Mouse (Mus musculus): ENCODE data around the gene Cflar.

The Cflar gene

GRCm38 (mm10) chr1:58712076-58713061 lies 1.1 kb downstream of the Cflar start:
- no peak for DNase-seq (ENCODE audit: low spot score in 2 of 2)

GRCm38 (mm10) chr1:58713081-58713892 lies 2.0 kb downstream of the Cflar start:
- DNase-seq (ENCODE audit: low spot score in 2 of 2) = no peak

DNA sequence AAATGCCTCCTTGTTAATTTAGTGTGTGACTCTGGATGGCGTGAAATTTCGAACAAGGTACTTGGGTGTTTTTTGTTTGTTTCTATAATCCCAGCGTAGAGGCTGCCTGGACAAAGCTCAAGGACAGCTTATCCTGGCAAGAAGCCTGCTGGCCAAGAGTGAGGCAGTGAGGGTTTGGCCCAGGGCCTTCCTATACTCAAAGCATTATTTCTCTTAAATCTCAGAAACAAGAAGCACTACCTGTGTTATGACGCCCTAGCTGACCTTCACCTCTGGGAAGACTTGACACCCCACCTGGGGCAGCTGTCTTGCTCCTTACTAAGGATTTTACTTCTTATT lies 2.6 kb downstream of the Cflar start:
- DNase-seq (ENCODE audit: low spot score in 2 of 2) = no peak

GRCm38 (mm10) chr1:58714361-58714760 lies 3.1 kb downstream of the Cflar start:
- no peak for DNase-seq (ENCODE audit: low spot score in 2 of 2)

- DNase-seq (ENCODE audit: low spot score in 2 of 2) = no peak
These were observed 4.2 kb downstream of the Cflar start for GRCm38 (mm10) chr1:58715536-58715935.

DNA sequence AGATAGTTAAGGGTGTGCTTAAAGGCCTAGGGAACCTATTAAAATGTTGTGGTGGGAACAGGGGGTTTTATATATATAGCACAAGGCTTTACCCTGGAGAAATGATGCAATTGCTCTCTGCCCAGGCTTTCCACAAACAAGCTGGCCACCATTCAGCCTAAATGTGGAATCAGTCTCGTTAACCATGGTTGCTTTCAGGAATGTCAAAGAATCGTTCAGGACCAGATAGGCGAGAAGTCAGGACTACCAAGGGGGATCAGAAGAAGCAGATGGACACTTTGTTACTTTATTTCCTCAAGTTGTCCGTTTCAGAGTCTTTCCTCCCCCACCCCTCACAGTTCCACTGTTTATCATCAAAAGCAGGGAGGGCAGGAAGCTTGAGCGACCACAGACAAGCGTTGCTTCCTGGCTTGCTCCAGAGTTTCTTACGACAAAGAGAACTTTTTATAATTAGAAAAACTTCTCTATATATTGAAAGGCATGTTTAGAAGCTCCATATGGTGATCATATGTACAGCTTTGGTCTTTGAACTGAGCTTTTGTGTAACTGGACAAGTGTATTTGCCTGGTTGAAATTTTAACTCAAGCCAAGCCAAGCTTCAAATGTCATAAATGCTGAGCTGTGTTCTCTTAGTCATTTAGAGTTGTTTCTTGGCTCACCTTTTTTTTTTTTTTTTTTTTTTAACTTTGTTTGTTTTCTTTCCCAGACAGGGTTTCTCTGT lies 5.0 kb downstream of the Cflar start:
- no peak for DNase-seq (ENCODE audit: low spot score in 2 of 2)

DNA sequence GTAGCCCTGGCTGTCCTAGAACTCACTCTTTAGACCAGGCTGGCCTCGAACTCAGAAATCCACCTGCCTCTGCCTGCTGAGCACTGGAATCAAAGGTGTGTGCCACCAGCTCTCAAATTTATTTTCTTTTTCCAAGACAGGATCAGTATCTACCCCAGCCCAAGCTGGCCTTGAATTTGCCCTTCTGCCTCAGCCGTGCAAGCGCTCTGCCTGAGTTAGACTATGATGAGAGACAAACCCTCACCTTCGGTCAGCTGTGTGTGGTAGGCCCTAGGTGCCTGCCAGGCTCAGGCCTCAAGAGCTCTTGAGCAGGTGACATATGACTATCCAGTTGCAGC lies 5.5 kb downstream of the Cflar start:
- DNase-seq (ENCODE audit: low spot score in 2 of 2) = no peak

- no peak for DNase-seq (ENCODE audit: low spot score in 2 of 2)
These were observed 6.4 kb downstream of the Cflar start for GRCm38 (mm10) chr1:58717589-58718270.

DNA sequence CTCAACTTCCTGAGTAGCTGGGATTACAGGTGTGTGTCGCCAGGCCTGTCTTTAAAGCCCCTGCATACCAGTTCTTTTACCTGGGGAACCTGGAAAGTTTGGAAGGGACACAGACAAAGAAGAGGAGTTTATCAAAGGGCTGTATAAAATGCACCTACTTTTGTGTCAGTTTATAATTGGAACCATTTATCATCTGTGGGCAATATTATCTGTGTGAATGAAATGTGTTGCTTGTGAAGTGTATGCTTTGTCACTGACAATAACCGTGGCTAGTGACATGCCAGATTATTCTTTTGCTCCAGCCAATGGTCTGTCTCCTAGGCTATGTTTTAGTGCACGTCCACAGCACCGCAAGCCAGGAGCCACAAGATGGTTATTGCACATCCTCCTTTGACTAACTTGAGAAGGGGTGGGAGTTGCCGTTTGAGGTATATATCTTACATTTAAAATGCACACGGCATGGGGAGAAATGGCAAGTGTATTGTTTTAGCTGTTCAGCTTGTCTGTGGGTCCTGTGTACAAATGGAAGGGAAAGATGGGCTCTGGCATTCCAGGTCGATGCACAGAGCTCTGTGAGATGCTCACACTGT lies 8.1 kb downstream of the Cflar start:
- no peak for DNase-seq (ENCODE audit: low spot score in 2 of 2)

GRCm38 (mm10) chr1:58720090-58720489 lies 8.8 kb downstream of the Cflar start:
- DNase-seq (ENCODE audit: low spot score in 2 of 2) = no peak

DNA sequence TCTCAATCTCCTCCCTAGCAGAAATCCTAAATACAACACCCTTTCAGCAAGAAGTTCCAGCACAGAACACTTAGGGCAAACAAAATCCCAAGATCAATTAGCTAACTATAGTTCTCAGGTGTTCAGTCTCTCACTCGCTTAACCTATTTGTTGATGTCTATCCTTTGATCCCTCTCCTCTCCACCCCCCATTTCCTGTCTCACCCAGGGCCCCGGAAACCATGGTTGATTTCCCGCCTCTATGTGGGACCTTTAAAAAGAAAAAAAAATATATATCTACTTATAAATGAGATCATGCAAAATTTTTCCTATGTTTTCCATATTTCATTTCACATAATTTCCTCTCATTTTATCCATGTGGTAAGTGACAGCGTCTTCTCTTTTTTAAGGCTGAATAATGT lies 9.7 kb downstream of the Cflar start:
- DNase-seq (ENCODE audit: low spot score in 2 of 2) = no peak

DNA sequence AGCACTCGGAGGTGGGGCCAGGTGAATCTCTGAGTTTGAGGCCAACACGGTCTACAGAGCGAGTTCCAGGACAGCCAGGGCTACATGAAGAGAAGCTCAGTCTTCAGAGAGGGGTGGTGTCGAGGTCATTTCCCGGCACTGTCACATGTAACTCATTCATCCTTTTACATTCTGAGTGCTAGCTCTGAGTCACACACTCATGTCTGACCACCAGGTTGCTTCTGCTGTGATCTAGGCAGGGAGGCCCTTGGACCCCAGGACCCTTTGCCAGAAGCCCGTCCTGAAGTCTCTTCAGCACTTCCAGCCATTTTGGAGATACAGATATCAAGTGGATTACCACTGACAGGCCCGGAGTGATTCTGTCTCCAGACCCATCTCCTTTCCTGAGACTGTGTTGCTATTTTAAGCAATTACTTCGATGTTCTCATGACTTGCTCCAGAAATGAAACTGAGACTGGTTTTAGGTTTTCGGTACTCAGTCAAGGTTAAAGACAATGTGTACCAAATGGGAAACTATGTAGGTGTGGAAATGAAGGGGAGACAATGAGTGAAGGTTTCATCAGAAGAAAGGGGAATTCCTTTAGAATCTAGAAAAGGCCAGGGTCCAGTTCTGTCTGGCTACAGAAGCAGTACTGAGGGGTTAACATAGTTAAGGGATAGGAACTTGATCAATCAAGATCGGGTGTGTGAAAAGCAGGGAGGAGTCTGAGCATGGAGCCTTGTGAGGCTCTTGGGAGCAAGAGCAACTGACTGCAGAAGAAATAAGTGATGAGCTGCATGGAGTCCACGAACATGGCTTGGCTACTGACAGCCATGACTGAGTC lies 11.0 kb downstream of the Cflar start:
- no peak for DNase-seq (ENCODE audit: low spot score in 2 of 2)

GRCm38 (mm10) chr1:58723062-58723808 lies 11.9 kb downstream of the Cflar start:
- DNase-seq (ENCODE audit: low spot score in 2 of 2) = no peak

DNA sequence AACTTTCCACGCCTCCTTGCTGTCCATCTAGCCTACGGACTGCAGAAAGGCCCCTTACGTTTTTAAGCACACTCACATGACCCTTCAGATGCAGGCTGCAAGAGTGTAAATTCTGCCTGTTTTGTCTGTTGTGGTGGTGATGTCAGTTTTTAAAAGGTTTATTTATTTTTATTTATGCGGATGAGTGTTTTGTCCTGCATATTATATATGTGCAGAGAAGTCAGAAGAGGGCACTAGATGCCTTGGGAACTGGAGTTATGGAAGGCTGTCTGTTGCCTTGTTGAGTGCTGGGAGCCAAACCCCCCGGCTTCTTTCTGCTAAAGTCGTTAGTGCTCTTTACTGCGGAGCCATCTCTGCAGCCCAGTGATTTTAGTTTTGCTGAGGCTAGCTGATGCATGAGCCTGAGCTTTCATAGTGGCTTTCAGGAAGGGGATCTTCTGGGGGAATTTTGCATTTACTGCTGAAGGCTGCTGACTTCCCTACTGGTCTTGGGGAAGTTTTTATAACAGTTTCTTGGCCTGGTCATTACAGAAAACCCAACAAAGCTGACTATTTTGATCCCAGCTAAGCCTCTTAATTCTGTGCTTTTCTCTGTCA lies 12.6 kb downstream of the Cflar start:
- DNase-seq (ENCODE audit: low spot score in 2 of 2) = no peak

- DNase-seq (ENCODE audit: low spot score in 2 of 2) = no peak
These were observed 13.2 kb downstream of the Cflar start for GRCm38 (mm10) chr1:58724533-58724932.

DNA sequence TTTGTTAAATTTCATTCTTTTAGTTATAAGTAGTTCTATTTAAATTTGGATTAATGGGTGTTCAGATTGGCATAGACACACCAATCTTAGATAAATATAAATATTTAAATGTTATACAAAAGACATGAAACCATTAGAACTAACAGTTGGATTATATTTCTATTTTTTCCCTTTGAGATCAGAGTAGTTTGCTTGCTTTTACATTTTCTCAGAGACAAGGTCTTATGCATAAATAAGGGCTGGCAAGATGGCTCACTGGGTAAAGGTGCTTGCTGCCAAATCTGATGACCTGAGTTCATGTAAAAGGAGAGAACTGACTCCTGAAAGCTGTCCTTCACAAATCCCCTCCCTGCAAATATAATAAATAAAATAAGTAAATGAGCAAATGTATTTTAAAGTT lies 13.8 kb downstream of the Cflar start:
- DNase-seq (ENCODE audit: low spot score in 2 of 2) = no peak

DNA sequence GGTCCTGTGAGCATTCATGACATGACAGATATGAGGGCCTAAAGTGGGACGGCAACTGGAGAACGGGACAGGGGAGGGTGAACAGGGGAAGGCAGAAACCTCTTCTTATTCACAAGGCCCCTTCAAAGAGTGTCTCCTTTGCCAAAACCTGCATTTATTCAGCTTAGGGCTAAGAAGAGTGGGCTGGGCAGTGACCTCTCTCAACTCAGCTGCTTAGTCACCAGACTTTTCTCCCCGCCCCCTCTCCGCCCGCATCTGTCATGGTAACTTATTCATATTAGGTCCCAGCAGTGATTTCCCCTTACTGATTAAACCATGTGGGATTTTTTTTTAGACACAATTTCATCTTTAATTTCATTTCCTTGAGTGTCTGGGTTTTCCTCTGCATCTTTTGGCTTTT lies 14.5 kb downstream of the Cflar start:
- no peak for DNase-seq (ENCODE audit: low spot score in 2 of 2)

DNA sequence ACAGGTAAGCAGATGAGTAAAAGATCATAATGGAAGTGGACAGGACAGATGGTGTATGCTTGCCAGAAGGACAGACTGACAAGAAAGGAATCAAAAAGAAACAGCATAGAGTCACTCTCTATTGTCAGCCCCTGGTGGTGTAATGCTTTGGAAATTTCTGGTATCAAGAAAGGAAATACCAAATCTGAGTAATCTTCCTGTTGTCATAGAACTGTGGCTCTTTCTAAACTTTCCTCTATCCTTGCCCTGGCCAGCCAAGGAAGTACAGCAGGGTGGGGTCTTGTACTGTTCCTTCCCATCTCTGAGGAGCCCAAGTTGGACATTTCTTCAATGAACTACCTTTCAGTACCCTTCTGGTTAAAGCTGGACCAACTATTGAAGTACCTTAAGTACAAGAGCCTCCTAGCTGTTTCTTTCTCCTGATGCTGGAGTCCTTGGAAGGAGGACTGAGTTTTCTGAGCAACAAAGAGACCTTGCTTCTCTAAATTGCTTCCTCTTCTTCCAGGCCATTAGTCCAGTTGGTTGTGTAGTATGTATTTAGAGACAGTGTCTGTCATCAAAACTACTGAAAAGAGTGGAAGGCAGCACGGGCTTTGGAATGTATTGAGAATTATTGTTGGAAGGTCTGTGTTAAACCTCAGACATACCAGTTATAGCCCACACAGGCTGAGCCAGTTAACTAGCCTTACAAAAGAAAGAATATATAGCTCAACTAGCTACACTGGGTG lies 15.9 kb downstream of the Cflar start:
- DNase-seq (ENCODE audit: low spot score in 2 of 2) = no peak
